Mouse (Mus musculus) forebrain, embryonic 11.5 days (tissue): ENCODE measurements around the gene Osbpl8. TPM values are rescaled to one million over a fixed set of nuclear protein-coding genes. Genes with fewer than 3 reads are reported as not detected.
"Not testable (repeated sequence)": the region's sequence is repeated elsewhere in the genome, so short reads cannot be mapped to it uniquely, and the experiment has no call there.

Source experiments
- ATAC-seq: fragments of 200-750 bp; cut with Nextera tagmentation; replicated peaks from 2 replicates; pipeline ENCODE4 v1.8.0; 2017; ENCODE audit warnings: moderate TSS enrichment; ENCODE audit not compliant: low FRiP score
- DNase-seq: peaks from one replicate; pipeline ENCODE4 v3.0.0-alpha.2; 2017; ENCODE audit warnings: low spot score
- H3K27ac ChIP-seq: fragments of 300-500 bp; sonication (generic); 2 replicates; pipeline ENCODE4 v1.5.1; 2014; ENCODE audit warnings: low read depth, low read length
- H3K27me3 ChIP-seq: fragments of 300-500 bp; sonication (generic); 2 replicates; pipeline ENCODE4 v1.6.1; 2014; ENCODE audit warnings: mild to moderate bottlenecking, low read length, mixed read lengths; ENCODE audit not compliant: control insufficient read depth, insufficient read depth
- H3K36me3 ChIP-seq: fragments of 300-500 bp; sonication (generic); 2 replicates; pipeline ENCODE4 v1.6.1; 2014; ENCODE audit warnings: mild to moderate bottlenecking, low read length, moderate library complexity, mixed read lengths; ENCODE audit not compliant: control insufficient read depth, insufficient read depth
- H3K4me1 ChIP-seq: fragments of 300-500 bp; sonication (generic); replicated peaks from 2 replicates; pipeline ENCODE4 v1.6.1; 2014; ENCODE audit warnings: low read length, mixed read lengths; ENCODE audit not compliant: control insufficient read depth, insufficient read depth
- H3K4me2 ChIP-seq: fragments of 300-500 bp; sonication (generic); 2 replicates; pipeline ENCODE4 v1.6.1; 2014; ENCODE audit warnings: low read depth, mild to moderate bottlenecking, low read length, moderate library complexity, mixed read lengths; ENCODE audit not compliant: severe bottlenecking
- H3K4me3 ChIP-seq: fragments of 300-500 bp; sonication (generic); 2 replicates; pipeline ENCODE4 v1.5.1; 2014; ENCODE audit warnings: low read depth, low read length
- H3K9ac ChIP-seq: fragments of 300-500 bp; sonication (generic); 2 replicates; pipeline ENCODE4 v1.6.1; 2014; ENCODE audit warnings: low read length
- H3K9me3 ChIP-seq: fragments of 300-500 bp; sonication (generic); 2 replicates; pipeline ENCODE4 v1.6.1; 2016; ENCODE audit warnings: low read length, mixed read lengths; ENCODE audit not compliant: control insufficient read depth
- WGBS: fragments of 180-500 bp; shearing (Covaris S2); extraction: QIAGEN DNeasy Blood & Tissue Kit; methylation state at CpG from one replicate; pipeline ENCODE4 v1.1.7; 2014; 5-methylcytosine and 5-hydroxymethylcytosine counted together
- polyA plus RNA-seq: library from polyadenylated mRNA; unstranded; fragments of >200 nt; fragmentation: Nextera tagmentation; extraction: Ambion mirVana; gene quantifications from 2 replicates; pipeline ENCODE4 v1.2.1, GENCODE M21; 2014

The Osbpl8 gene
- polyA plus RNA-seq, 1 experiment from 2014 or later, result 14.4 TPM

DNA sequence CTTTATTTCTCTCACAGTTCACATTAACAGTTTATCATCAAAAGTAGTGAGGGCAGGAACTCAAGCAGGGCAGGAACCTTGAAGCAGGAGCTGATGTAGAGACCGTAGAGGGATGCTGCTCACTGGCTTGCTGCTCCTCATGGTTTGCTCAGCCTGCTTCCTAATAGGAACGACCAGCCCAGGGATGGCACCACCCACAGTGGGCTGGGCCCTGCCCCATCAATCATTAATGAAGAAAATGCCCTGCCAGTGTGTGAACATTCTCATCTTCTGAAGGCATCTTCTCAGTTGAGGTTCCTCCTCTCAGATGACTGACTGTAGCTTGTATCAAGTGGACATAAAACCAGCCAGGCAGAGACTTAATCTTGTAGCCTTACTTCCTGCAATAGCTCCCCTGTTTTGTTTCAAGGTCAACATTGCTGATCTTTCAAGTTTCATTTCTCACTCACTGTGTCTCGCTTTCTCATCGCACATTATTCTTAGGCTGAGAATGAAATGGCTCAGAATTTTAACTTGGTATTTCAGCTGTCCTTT, 24.5 kb downstream of the Osbpl8 start:
- H3K4me3 ChIP-seq, result no peak overlapping the region
- H3K4me2 ChIP-seq, result no peak overlapping the region
- ATAC-seq (no peak), DNase-seq (no peak)
- H3K27me3 ChIP-seq, result no peaks in the 10 kb centered on the region
- H3K9me3 ChIP-seq, result no peaks in the 10 kb centered on the region
- H3K27ac ChIP-seq, result no peak overlapping the region
- 89% methylated on average over 4 of the region's 4 CpGs for WGBS
- H3K4me1 ChIP-seq, result no peaks in the 10 kb centered on the region
- H3K36me3 ChIP-seq, result no peaks in the 10 kb centered on the region
- H3K9ac ChIP-seq, result no peak overlapping the region

DNA sequence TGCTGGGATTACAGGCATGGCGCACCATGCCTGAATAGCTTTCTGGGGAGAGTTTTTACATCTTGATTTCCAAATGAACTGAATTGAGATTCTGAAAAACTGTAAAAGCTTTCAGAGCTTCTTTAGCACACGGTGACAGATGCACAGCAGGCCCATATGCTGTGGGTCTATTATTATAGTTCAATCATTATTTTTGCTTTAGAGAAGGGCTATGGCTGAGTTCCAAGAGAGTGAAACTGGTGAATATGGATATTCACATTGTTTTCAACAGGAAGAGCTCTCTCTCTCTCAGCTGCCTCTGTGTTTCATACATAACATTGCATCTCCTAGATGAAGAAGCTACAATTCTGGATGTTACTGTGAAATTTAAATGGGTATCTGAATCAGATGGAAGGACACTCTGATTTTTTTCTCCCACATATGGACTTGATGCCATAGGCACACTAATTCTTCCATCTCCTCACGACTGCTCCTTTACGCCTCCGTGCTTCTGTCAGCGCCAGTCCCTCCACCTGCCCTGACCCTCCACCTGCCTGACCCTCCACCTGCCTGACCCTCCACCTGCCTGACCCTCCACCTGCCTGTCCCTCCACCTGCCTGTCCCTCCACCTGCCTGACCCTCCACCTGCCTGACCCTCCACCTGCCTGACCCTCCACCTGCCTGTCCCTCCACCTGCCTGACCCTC, 25.7 kb downstream of the Osbpl8 start:
- DNase-seq, result no peak
- ATAC-seq, result no peak
- no peaks in the 10 kb centered on the region for H3K27me3 ChIP-seq
- no peak overlapping the region for H3K9ac ChIP-seq
- H3K4me3 ChIP-seq, result no peak overlapping the region
- no peak overlapping the region for H3K4me2 ChIP-seq
- no peaks in the 10 kb centered on the region for H3K4me1 ChIP-seq
- no peaks in the 10 kb centered on the region for H3K36me3 ChIP-seq
- no peak overlapping the region for H3K27ac ChIP-seq
- H3K9me3 ChIP-seq, result no peaks in the 10 kb centered on the region
- WGBS, result 77% methylated on average over 6 of the region's 6 CpGs

DNA sequence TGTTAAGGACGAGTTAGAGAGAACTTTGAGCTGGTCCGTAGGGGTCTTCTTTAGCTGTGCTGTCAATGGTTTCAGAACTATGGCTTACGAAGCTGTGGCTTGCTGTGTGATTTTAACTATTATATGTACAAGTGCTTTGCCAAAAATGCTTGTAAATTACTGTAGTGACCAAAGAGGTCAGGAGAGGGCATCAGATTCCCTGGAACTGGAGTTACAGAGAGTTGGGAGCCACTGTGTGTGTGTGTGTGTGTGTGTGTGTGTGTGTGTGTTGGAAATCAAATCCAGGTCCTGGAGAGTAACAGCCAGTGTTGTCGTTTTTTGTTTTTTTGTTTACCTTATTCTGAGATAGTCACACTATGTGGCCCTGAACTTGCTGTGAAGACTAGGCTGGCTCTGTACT, 29.0 kb downstream of the Osbpl8 start:
- Histone ChIP-seq H3K9ac (no peak overlapping the region), H3K27me3 (no peaks in the 10 kb centered on the region), H3K36me3 (no peaks in the 10 kb centered on the region), H3K27ac (no peak overlapping the region), H3K4me2 (no peak overlapping the region), H3K9me3 (no peaks in the 10 kb centered on the region), H3K4me1 (no peaks in the 10 kb centered on the region), H3K4me3 (no peak overlapping the region)
- DNase-seq, result no peak
- WGBS, result 76% methylated on average over 4 of the region's 4 CpGs
- ATAC-seq, result no peak

DNA sequence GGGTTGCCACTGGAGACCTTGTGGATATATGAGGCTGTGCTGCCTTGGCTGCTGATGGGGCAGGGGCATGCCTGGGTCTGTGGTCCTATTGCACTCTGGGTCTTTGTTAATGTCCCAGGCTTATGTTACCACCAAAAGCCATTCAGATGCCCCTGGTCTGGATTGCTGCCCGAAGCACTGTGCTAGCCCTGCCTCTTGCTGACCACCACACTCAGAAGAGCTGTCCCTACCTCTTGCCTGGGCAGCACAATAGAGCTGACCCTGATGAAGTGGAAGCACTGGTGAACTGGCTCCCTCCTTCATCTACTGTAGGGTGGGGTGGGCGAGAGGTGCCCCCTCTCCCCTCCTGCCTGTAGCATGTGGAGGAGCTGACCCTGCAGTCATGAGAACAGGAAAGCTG, 31.6 kb downstream of the Osbpl8 start:
- Histone ChIP-seq H3K27ac (no peak overlapping the region), H3K9ac (no peak overlapping the region), H3K9me3 (no peaks in the 10 kb centered on the region), H3K4me2 (no peak overlapping the region), H3K27me3 (no peaks in the 10 kb centered on the region), H3K4me1 (no peaks in the 10 kb centered on the region), H3K4me3 (no peak overlapping the region), H3K36me3 (no peaks in the 10 kb centered on the region)
- no peak for ATAC-seq
- WGBS, result 90% methylated on average over 2 of the region's 2 CpGs
- no peak for DNase-seq

DNA sequence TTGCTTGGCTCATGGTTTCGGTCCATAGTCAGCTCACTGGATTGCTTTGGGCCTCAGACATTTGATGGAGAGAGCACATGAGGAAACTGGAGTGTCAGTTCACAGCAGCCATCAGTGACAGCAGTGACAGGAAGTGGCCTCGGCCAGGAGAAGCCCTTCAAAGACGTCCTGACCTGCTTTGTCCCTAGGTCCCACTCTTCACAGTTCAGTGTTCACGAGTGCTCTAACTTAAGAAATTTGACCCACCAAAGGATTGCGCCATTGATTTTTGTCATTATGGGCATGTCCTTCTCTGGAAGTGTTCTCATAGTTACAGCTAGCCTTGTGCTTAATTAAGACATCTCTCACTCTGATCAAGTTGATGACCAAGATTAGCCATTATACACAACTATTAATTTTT, 34.2 kb downstream of the Osbpl8 start:
- not testable (repeated sequence) for H3K9ac ChIP-seq, DNase-seq, H3K36me3 ChIP-seq, H3K27ac ChIP-seq, H3K9me3 ChIP-seq, ATAC-seq, H3K4me2 ChIP-seq, H3K4me3 ChIP-seq, H3K4me1 ChIP-seq, H3K27me3 ChIP-seq
- WGBS, result 67% methylated on average over 4 of the region's 5 CpGs

DNA sequence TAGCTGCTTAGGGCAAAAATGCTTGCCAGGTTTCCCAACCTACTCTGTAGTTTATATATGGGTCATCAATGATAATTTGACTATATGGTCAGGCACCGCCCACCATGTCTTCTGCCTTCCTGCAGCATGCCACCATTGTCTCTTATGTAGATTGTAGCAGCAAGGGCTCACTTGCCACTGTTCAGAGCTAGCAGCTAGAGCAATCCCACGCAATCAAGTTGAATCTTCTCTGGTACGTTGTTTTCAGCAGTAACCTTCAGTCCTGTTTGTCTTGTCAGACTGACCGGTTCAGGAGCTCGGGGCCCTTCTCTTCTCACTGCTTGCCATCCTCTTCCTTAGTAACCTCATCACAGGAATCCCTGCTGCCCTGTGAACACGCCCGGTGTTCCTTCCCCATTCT, 36.6 kb downstream of the Osbpl8 start:
- no peak overlapping the region for H3K4me3 ChIP-seq
- DNase-seq (no peak), ATAC-seq (no peak)
- H3K36me3 ChIP-seq, result no peaks in the 10 kb centered on the region
- no peaks in the 10 kb centered on the region for H3K27me3 ChIP-seq
- H3K27ac ChIP-seq, result no peak overlapping the region
- no peaks in the 10 kb centered on the region for H3K4me1 ChIP-seq
- no peaks in the 10 kb centered on the region for H3K9me3 ChIP-seq
- WGBS, result 85% methylated on average over 7 of the region's 7 CpGs
- H3K9ac ChIP-seq, result no peak overlapping the region
- no peak overlapping the region for H3K4me2 ChIP-seq

DNA sequence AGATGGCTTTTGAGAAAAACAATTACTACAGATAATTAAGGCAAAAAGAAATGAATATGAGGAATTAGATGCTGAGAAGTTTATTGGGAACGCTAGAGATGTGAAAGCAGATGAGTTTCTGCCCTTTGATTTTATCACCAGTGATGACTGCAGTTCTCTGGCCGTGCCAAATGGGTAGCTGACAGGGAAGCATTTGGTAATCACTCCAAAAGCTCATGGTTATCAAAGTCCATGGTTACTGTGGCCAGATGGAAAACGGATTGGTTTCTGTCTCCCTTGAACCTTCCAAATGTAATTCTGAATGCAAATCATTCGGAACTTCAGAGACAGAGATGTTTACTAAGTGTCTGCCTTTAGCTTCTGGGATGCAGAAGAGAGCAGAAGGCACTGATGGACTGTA, 37.1 kb downstream of the Osbpl8 start:
- no peak for DNase-seq
- no peak overlapping the region for H3K4me2 ChIP-seq
- H3K9ac ChIP-seq, result no peak overlapping the region
- H3K4me3 ChIP-seq, result no peak overlapping the region
- no peaks in the 10 kb centered on the region for H3K4me1 ChIP-seq
- no peaks in the 10 kb centered on the region for H3K27me3 ChIP-seq
- WGBS, result 84% methylated on average over 4 of the region's 4 CpGs
- no peak for ATAC-seq
- no peaks in the 10 kb centered on the region for H3K36me3 ChIP-seq
- H3K9me3 ChIP-seq, result no peaks in the 10 kb centered on the region
- no peak overlapping the region for H3K27ac ChIP-seq

DNA sequence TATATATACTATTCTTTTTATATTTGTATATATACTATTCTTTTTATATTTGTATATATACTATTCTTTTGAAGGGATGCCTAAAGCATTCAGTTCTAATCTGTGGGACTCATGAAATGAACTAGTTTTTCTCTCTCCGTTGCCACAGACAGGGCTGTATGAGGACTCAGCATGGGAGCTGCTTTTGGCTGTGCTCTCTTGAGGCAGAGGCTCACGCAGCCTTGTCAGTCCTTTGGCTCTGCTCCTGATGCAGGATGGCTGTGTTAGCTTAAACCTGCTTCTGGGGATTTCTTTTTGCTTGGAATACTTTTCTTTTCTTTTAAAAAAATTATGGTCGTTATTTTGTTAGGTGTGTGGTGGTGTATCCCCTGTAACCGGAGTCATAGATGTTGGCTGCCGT, 39.5 kb downstream of the Osbpl8 start:
- no peaks in the 10 kb centered on the region for H3K36me3 ChIP-seq
- H3K4me1 ChIP-seq, result no peaks in the 10 kb centered on the region
- ATAC-seq (no peak), DNase-seq (no peak)
- H3K9me3 ChIP-seq, result no peaks in the 10 kb centered on the region
- no peak overlapping the region for H3K27ac ChIP-seq
- WGBS, result 83% methylated on average over 5 of the region's 5 CpGs
- H3K27me3 ChIP-seq, result no peaks in the 10 kb centered on the region
- no peak overlapping the region for H3K9ac ChIP-seq
- H3K4me2 ChIP-seq, result no peak overlapping the region
- no peak overlapping the region for H3K4me3 ChIP-seq

DNA sequence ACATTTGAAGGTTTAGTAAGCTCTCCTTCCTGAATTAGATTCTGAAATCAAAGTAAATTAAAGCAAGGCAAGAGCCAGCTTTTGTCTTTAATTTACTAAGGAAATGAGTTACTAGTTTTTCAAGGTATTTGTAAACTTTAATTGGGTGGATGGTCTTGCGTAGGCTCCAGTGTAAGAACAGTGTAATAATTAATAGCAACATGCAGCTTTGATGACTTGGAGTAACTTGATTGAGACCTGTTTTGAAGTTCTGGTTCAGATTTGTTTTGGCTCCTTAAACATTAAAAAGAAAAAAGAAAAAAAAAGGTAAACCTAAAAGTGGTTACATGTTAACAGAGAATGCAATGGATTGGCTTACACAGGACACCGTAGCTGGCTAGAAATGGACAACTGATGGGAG, 40.9 kb downstream of the Osbpl8 start:
- Histone ChIP-seq H3K9me3 (no peaks in the 10 kb centered on the region), H3K9ac (no peak overlapping the region), H3K27me3 (no peaks in the 10 kb centered on the region), H3K36me3 (no peaks in the 10 kb centered on the region), H3K4me3 (no peak overlapping the region), H3K4me2 (no peak overlapping the region), H3K27ac (no peak overlapping the region), H3K4me1 (no peaks in the 10 kb centered on the region)
- ATAC-seq (no peak), DNase-seq (no peak)
- 98% methylated on average over 2 of the region's 2 CpGs for WGBS
